Mouse (Mus musculus) intestine, embryonic 15.5 days (tissue): ENCODE results near the gene Ogfod1. TPM values are rescaled to one million over a fixed set of nuclear protein-coding genes. Genes with fewer than 3 reads are reported as not detected.

Experiments
- ATAC-seq: fragments of 200-750 bp; cut with Nextera tagmentation; 2 replicates; pipeline ENCODE4 v1.8.0; 2017; ENCODE audit warnings: moderate TSS enrichment, moderate library complexity
- H3K27ac ChIP-seq: fragments of 300-500 bp; sonication (generic); 2 replicates; pipeline ENCODE4 v1.5.1; 2015; ENCODE audit warnings: mild to moderate bottlenecking, inconsistent platforms
- H3K27me3 ChIP-seq: fragments of 300-500 bp; sonication (generic); replicated peaks from 2 replicates; pipeline ENCODE4 v1.6.1; 2015; ENCODE audit warnings: inconsistent platforms
- H3K36me3 ChIP-seq: fragments of 300-500 bp; sonication (generic); 2 replicates; pipeline ENCODE4 v1.6.1; 2015; ENCODE audit warnings: inconsistent platforms
- H3K4me1 ChIP-seq: fragments of 300-500 bp; sonication (generic); replicated peaks from 2 replicates; pipeline ENCODE4 v1.6.1; 2015; ENCODE audit warnings: inconsistent platforms
- H3K4me2 ChIP-seq: fragments of 300-500 bp; sonication (generic); replicated peaks from 2 replicates; pipeline ENCODE4 v1.6.1; 2015; ENCODE audit warnings: mild to moderate bottlenecking, inconsistent platforms
- H3K4me3 ChIP-seq: fragments of 300-500 bp; sonication (generic); replicated peaks from 2 replicates; pipeline ENCODE4 v1.5.1; 2015; ENCODE audit warnings: inconsistent platforms
- H3K9ac ChIP-seq: fragments of 300-500 bp; sonication (generic); 2 replicates; pipeline ENCODE4 v1.6.1; 2015; ENCODE audit warnings: inconsistent platforms
- H3K9me3 ChIP-seq: fragments of 300-500 bp; sonication (generic); 2 replicates; pipeline ENCODE4 v1.6.1; 2016; ENCODE audit warnings: inconsistent platforms
- WGBS: fragments of 180-500 bp; shearing (Covaris S2); methylation state at CpG from one replicate; pipeline ENCODE4 v1.1.7; 2015; 5-methylcytosine and 5-hydroxymethylcytosine counted together
- polyA plus RNA-seq: library from polyadenylated mRNA; unstranded; fragments of >200 nt; fragmentation: Nextera tagmentation; extraction: Ambion mirVana; gene quantifications from 2 replicates; pipeline ENCODE4 v1.2.1, GENCODE M21; 2015

Ogfod1 gene
- 10.5 and 12.8 TPM in 2 replicates for polyA plus RNA-seq

DNA sequence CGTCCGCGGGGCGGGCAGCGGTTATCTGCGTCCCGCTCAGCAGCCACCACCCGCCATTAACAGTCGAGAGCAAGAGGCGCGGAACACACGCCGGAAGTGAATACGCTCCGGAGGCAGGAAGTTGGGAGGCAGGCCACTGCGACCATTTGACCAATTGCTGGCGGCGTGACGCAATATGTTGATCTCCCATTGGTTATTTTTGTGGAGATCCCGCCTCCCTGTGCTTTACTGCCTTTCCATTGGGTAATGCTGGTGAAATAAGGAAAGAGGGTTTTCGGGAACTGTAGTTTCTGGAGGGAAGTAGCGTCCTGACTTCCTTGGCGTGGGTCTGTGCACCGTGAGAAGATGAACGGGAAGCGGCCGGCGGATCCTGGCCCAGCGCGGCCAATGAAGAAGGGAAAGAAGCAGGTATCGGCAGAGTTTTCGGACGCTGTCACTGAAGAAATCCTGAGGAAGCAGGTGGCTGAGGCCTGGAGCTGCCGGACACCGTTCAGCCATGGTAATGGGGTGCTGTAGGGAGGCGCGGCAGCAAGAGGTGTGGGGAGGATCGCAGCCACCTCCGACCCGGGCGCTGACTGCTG lies at the start of gene Ogfod1, which contains the start of gene Nudt21:
Gene Ogfod1, plus strand, starts transcription at position 255 of the 581 bp plus-strand sequence.
Gene Nudt21, minus strand, starts transcription at position 88 of the 581 bp plus-strand sequence.
- WGBS: under 1% methylated on average over 41 of the region's 41 CpGs
- Histone ChIP-seq H3K4me2 (peak within 1 kb of the TSS; percentile 77), H3K9me3 (no peaks in the 10 kb centered on the region), H3K9ac (peak within 1 kb of the TSS; percentile 64), H3K27me3 (no peaks in the 10 kb centered on the region), H3K27ac (peak within 1 kb of the TSS; percentile 79), H3K4me3 (peak within 1 kb of the TSS; percentile 87), H3K36me3 (no peaks in the 10 kb centered on the region), H3K4me1 (peaks cover 8% of the 10 kb centered on the region; the same call in 1 of the 2 replicates)
- peak; percentile 99 for ATAC-seq

GRCm38 (mm10) chr8:93989739-93990138 lies 47.3 kb upstream of the Ogfod1 start:
- Histone ChIP-seq H3K4me2 (no peak overlapping the region), H3K9me3 (no peaks in the 10 kb centered on the region), H3K36me3 (peaks cover 27% of the 10 kb centered on the region), H3K4me1 (no peaks in the 10 kb centered on the region), H3K9ac (no peak overlapping the region), H3K4me3 (no peak overlapping the region), H3K27ac (no peak overlapping the region), H3K27me3 (no peaks in the 10 kb centered on the region)
- no peak for ATAC-seq
- WGBS: 77% methylated on average over 4 of the region's 4 CpGs

GRCm38 (mm10) chr8:93998961-93999360 lies 38.0 kb upstream of the Ogfod1 start:
- H3K36me3 ChIP-seq: peaks cover 34% of the 10 kb centered on the region
- H3K9me3 ChIP-seq: no peaks in the 10 kb centered on the region

GRCm38 (mm10) chr8:94004139-94004538 lies 32.9 kb upstream of the Ogfod1 start:
- 87% methylated on average over 9 of the region's 9 CpGs for WGBS
- no peak overlapping the region for H3K9ac ChIP-seq

More at GRCm38 (mm10) chr8:93998961-93999360, 38.0 kb upstream of the Ogfod1 start:
- Histone ChIP-seq H3K27me3 (no peaks in the 10 kb centered on the region), H3K4me2 (no peak overlapping the region), H3K27ac (no peak overlapping the region), H3K4me3 (no peak overlapping the region), H3K9ac (no peak overlapping the region), H3K4me1 (no peaks in the 10 kb centered on the region)
- ATAC-seq: no peak
- WGBS: 89% methylated on average over 2 of the region's 2 CpGs

GRCm38 (mm10) chr8:94009243-94009845 lies 27.7 kb upstream of the Ogfod1 start:
- Histone ChIP-seq H3K27ac (peak overlapping the region; percentile 19; the same call in 1 of the 2 replicates), H3K4me2 (peak overlapping the region; percentile 26), H3K9ac (peak overlapping the region; percentile 13; the same call in 1 of the 2 replicates), H3K36me3 (no peaks in the 10 kb centered on the region), H3K27me3 (no peaks in the 10 kb centered on the region), H3K9me3 (no peaks in the 10 kb centered on the region), H3K4me1 (peaks cover 18% of the 10 kb centered on the region), H3K4me3 (no peak overlapping the region)
- 46% methylated on average over 15 of the region's 15 CpGs for WGBS
- ATAC-seq: no peak

More at GRCm38 (mm10) chr8:94004139-94004538, 32.9 kb upstream of the Ogfod1 start:
- H3K27ac ChIP-seq: no peak overlapping the region
- peaks cover 4% of the 10 kb centered on the region for H3K4me1 ChIP-seq
- H3K27me3 ChIP-seq: no peaks in the 10 kb centered on the region
- no peak for ATAC-seq
- no peaks in the 10 kb centered on the region for H3K9me3 ChIP-seq
- no peak overlapping the region for H3K4me2 ChIP-seq
- peaks cover 14% of the 10 kb centered on the region for H3K36me3 ChIP-seq
- H3K4me3 ChIP-seq: no peak overlapping the region

DNA sequence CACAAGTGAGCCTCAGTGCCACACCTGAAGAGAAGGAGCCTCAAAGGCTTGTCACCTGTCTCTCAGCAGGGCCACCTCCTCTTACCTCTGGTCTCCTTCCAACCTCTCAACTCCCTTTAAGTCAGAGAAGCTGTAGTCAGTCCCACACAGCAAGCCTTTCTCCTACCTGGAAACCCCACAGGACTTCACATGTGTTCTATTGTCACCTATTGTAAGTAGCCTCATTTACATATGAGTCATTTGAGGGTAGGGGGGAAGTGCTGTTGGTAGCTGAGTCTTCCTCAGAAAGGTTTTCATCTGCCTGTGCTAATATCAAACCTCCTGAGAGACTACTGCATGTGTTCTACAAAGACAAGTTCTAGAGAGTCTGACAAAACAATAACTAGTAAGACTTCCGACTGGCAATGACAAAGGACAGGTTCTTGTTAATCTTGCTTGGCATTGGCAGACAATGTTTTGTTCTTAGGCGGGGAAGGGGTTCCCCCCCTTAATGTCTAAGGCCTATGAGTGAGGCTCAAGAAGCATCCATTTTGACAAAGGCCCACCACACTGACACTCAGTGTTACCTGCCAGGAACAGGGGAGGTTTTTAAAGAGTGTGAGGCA lies 26.8 kb upstream of the Ogfod1 start:
- no peaks in the 10 kb centered on the region for H3K9me3 ChIP-seq
- H3K9ac ChIP-seq: no peak overlapping the region
- H3K36me3 ChIP-seq: no peaks in the 10 kb centered on the region
- no peak for ATAC-seq
- peak overlapping the region; percentile 29 for H3K4me2 ChIP-seq
- peaks cover 18% of the 10 kb centered on the region for H3K4me1 ChIP-seq
- no peak overlapping the region for H3K27ac ChIP-seq
- no peak overlapping the region for H3K4me3 ChIP-seq
- no peaks in the 10 kb centered on the region for H3K27me3 ChIP-seq
- 60% methylated on average over 2 of the region's 2 CpGs for WGBS

DNA sequence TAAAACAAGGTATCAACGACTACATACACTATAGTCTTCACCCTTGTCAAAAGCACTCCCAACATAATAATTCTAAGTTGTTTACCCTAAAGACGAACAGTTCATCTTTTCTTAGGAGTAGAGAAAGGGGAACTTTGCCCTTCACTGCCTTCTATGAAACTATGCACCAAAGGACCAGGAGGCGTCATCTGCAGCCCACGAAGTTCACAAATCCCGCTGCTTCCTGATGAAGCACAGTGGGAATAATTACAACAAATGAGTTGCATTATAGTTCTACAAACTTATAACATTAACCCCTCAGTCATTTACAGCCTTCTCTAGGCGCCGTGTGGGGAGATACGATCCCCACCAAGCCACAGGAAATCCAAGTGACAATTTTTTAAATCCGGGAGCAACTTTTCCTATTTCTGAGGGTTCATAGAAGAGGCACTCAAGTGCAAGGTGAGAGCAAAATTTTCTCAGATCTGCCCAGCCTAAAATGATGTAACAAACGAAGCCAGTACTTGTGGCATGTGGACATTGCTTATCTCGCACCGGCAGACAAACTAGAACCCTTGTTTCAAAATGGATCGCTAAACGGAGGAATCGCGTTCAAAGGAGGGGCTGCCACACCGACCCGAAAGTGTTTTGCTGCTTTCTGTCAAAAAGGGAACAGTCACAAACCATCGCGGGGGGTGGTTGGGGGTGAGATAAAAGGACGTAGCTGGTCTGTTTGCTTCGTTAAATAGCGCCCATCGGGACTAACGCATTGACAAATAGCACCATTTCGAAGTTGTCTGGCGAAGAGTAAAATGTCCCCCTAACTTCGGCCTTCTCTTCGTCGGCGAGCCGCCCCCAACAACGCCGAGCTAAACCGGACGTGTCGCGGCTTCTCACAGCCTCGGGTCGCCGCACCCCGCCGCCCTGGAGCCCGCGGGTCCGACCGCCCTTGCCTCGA lies 25.7 kb upstream of the Ogfod1 start:
- ATAC-seq: no peak
- Histone ChIP-seq H3K9ac (peak overlapping the region; percentile 98), H3K36me3 (no peaks in the 10 kb centered on the region), H3K4me2 (peak overlapping the region; percentile 97), H3K27me3 (no peaks in the 10 kb centered on the region), H3K4me3 (peak overlapping the region; percentile 98), H3K9me3 (no peaks in the 10 kb centered on the region), H3K4me1 (peaks cover 18% of the 10 kb centered on the region), H3K27ac (peak overlapping the region; percentile 95)
- 2% methylated on average over 48 of the region's 48 CpGs for WGBS

DNA sequence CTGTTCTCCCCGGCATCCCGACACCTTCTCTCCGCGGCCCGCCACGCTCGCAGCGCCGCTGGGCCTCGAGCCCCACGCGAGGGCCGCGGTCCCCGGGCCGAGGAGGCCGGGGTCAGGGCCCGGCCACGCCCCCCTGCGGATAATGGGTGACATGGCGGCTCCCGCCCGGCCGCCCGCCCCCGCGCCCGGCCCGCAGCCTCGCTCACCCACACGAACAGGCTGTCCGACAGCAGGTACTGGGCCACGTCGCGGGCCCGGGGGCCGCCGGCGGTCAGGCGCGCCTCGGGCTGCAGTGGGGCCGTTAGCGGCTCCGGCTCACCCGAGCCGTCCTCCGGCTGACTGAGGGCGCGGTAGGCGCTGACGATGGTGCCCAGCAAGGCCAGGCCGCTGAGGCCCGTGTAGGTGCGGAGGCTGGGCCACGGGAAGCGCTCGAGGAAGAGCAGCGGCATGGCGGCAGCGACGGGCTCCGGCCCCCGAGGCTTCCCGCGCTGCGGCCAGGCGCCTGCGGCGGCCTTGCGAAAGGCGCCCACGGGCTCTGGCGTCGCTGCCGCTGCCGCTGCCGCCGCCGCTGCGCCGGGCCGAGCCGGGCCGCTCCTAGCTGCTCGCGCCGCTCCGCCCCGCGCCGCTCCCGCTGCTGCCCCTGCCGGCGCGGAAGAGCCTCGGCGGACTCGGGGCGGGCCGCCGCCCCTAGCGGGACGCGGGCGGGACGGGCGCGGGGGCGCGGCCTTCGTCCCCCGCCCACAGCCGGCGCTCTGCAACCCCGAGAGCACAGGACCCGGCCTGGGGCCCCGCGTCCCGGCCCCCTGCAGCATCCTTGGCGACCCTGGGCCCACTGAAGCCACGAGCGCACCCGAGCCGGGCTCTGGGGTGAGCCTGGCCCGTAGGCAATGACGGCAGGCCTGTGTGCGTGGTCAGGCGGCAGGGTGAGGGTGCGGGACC lies 24.7 kb upstream of the Ogfod1 start, which contains the start of gene Amfr:
Gene Amfr, minus strand, starts transcription at position 830 of the 939 bp plus-strand sequence.
- Histone ChIP-seq H3K4me2 (peak within 1 kb of the TSS; percentile 97), H3K9me3 (no peaks in the 10 kb centered on the region), H3K27me3 (no peaks in the 10 kb centered on the region), H3K4me3 (peak within 1 kb of the TSS; percentile 98), H3K36me3 (no peaks in the 10 kb centered on the region), H3K9ac (peak within 1 kb of the TSS; percentile 98), H3K4me1 (peaks cover 18% of the 10 kb centered on the region), H3K27ac (peak within 1 kb of the TSS; percentile 95)
- under 1% methylated on average over 119 of the region's 130 CpGs for WGBS
- peak; percentile 96 for ATAC-seq

GRCm38 (mm10) chr8:94013026-94013612 lies 23.9 kb upstream of the Ogfod1 start:
- Histone ChIP-seq H3K9ac (peak overlapping the region; percentile 98), H3K27ac (peak overlapping the region; percentile 95), H3K4me1 (peaks cover 18% of the 10 kb centered on the region), H3K9me3 (no peaks in the 10 kb centered on the region), H3K27me3 (no peaks in the 10 kb centered on the region), H3K36me3 (no peaks in the 10 kb centered on the region), H3K4me2 (peak overlapping the region; percentile 97), H3K4me3 (peak overlapping the region; percentile 98)
- 31% methylated on average over 7 of the region's 7 CpGs for WGBS
- no peak for ATAC-seq

DNA sequence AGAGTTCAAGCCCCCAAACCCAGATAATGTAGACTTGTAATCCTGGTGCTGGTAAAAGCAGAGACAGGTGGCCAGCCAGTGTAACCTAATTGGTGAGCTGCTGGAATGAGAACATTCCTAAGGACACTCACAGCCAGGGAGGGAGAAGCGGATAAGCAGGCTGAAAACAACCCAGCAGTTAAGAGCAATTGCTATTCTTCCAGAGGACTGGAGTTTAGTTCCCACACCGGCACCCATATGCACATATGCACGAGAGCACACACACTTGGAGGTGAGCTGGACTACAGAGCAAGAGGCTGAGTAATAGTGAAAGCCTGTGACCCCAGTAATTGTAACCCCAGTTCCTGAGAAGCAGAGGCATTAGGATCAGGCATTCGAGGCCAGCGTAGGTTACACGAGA lies 13.1 kb upstream of the Ogfod1 start:
- Histone ChIP-seq H3K4me1 (no peaks in the 10 kb centered on the region), H3K4me2 (no peak overlapping the region), H3K9me3 (no peaks in the 10 kb centered on the region), H3K4me3 (no peak overlapping the region), H3K27me3 (no peaks in the 10 kb centered on the region), H3K27ac (no peak overlapping the region), H3K36me3 (peaks cover 35% of the 10 kb centered on the region), H3K9ac (no peak overlapping the region)
- no peak for ATAC-seq
- WGBS: 95% methylated on average over 6 of the region's 6 CpGs
